Mouse (Mus musculus) lung, postnatal 0 days (tissue): ENCODE results near the gene Apoc1.

Source experiments
- CTCF ChIP-seq: IDR thresholded peaks from 2 replicates; pipeline ENCODE4 v1.5.1; 2016; ENCODE audit warnings: antibody characterized with exemption, mild to moderate bottlenecking
- EP300 ChIP-seq: IDR thresholded peaks from 2 replicates; pipeline ENCODE4 v1.6.1; 2016; ENCODE audit warnings: antibody characterized with exemption, mild to moderate bottlenecking, control low read depth

DNA sequence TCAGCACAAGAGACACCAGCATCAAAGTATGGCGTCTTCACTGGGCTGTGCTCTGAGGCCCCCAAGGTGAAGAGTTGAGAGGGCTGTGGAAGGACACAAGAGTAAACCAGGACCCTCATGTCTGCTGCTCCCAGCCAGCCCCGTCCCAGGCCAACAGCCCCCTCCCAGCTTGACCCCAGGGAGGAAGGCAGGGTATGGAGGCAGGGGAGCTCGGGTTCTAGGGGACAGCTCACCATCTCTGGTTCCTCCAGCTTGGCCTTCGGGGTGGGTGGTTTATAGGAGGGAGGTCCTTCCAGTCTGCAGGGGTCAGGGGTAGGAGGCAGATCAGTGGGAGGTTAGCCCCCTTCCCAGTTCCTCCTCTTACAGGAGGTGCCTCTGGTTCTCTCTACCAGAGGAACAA is 26.7 kb upstream of the Apoc1 start:
- TF ChIP-seq CTCF, result no peak
- TF ChIP-seq EP300, result no peak
